Mouse (Mus musculus): ENCODE data around the gene Tmem248. TPM values are rescaled to one million over a fixed set of nuclear protein-coding genes. Genes with fewer than 3 reads are reported as not detected.
"Not testable (repeated sequence)": the region's sequence is repeated elsewhere in the genome, so short reads cannot be mapped to it uniquely, and the experiment has no call there.

Tmem248 gene
- polyA plus RNA-seq, 1 experiment from 2014 or later, result 45.5 TPM

- Histone ChIP-seq H3K27ac (ENCODE audit: low read depth) (no peak overlapping the region), H3K9ac (ENCODE audit: low read length) (no peak overlapping the region), H3K4me2 (ENCODE audit: low read length) (no peak overlapping the region), H3K36me3 (ENCODE audit: control insufficient read depth, insufficient read depth, low read length) (peaks cover 95% of the 10 kb centered on the region), H3K4me1 (replicated peaks; ENCODE audit: control insufficient read depth, insufficient read depth, low read length) (no peaks in the 10 kb centered on the region), H3K9me3 (ENCODE audit: control insufficient read depth, low read length) (no peaks in the 10 kb centered on the region), H3K4me3 (ENCODE audit: low read depth, low read length) (no peak overlapping the region), H3K27me3 (replicated peaks; ENCODE audit: control insufficient read depth, insufficient read depth, low read length) (no peaks in the 10 kb centered on the region)
- DNase-seq (ENCODE audit: low spot score) (no peak), ATAC-seq (replicated peaks; ENCODE audit: low FRiP score, low TSS enrichment, low read depth) (no peak)
- WGBS, result 90% methylated on average over 7 of the region's 7 CpGs
Observed at GRCm38 (mm10) chr5:130239236-130239635, 22.4 kb downstream of the Tmem248 start.

GRCm38 (mm10) chr5:130239856-130240255 is 23.0 kb downstream of the Tmem248 start:
- H3K9ac ChIP-seq (ENCODE audit: low read length), result no peak overlapping the region
- 97% methylated on average over 2 of the region's 2 CpGs for WGBS
- H3K36me3 ChIP-seq (ENCODE audit: control insufficient read depth, insufficient read depth, low read length), result peaks cover 95% of the 10 kb centered on the region
- no peaks in the 10 kb centered on the region for H3K4me1 ChIP-seq (replicated peaks; ENCODE audit: control insufficient read depth, insufficient read depth, low read length)
- no peak overlapping the region for H3K4me2 ChIP-seq (ENCODE audit: low read length)
- no peaks in the 10 kb centered on the region for H3K27me3 ChIP-seq (replicated peaks; ENCODE audit: control insufficient read depth, insufficient read depth, low read length)
- H3K9me3 ChIP-seq (ENCODE audit: control insufficient read depth, low read length), result no peaks in the 10 kb centered on the region
- H3K27ac ChIP-seq (ENCODE audit: low read depth), result no peak overlapping the region
- H3K4me3 ChIP-seq (ENCODE audit: low read depth, low read length), result no peak overlapping the region
- no peak for DNase-seq (ENCODE audit: low spot score)
- no peak for ATAC-seq (replicated peaks; ENCODE audit: low FRiP score, low TSS enrichment, low read depth)

- Histone ChIP-seq H3K9me3 (ENCODE audit: control insufficient read depth, low read length) (no peaks in the 10 kb centered on the region), H3K36me3 (ENCODE audit: control insufficient read depth, insufficient read depth, low read length) (peaks cover 95% of the 10 kb centered on the region), H3K4me1 (replicated peaks; ENCODE audit: control insufficient read depth, insufficient read depth, low read length) (no peaks in the 10 kb centered on the region), H3K9ac (ENCODE audit: low read length) (no peak overlapping the region), H3K4me3 (ENCODE audit: low read depth, low read length) (no peak overlapping the region), H3K27ac (ENCODE audit: low read depth) (no peak overlapping the region), H3K4me2 (ENCODE audit: low read length) (no peak overlapping the region), H3K27me3 (replicated peaks; ENCODE audit: control insufficient read depth, insufficient read depth, low read length) (no peaks in the 10 kb centered on the region)
- 94% methylated on average over 12 of the region's 12 CpGs for WGBS
- ATAC-seq (replicated peaks; ENCODE audit: low FRiP score, low TSS enrichment, low read depth) (no peak), DNase-seq (ENCODE audit: low spot score) (no peak)
Observed at GRCm38 (mm10) chr5:130241426-130241825, 24.5 kb downstream of the Tmem248 start.

GRCm38 (mm10) chr5:130247823-130248222 is 30.9 kb downstream of the Tmem248 start:
- H3K9me3 ChIP-seq (ENCODE audit: control insufficient read depth, low read length), result no peaks in the 10 kb centered on the region
- peaks cover 99% of the 10 kb centered on the region for H3K36me3 ChIP-seq (ENCODE audit: control insufficient read depth, insufficient read depth, low read length)
- no peaks in the 10 kb centered on the region for H3K27me3 ChIP-seq (replicated peaks; ENCODE audit: control insufficient read depth, insufficient read depth, low read length)
- DNase-seq (ENCODE audit: low spot score), result no peak
- no peak overlapping the region for H3K4me2 ChIP-seq (ENCODE audit: low read length)
- H3K27ac ChIP-seq (ENCODE audit: low read depth), result no peak overlapping the region
- WGBS, result 82% methylated on average over 5 of the region's 5 CpGs
- no peaks in the 10 kb centered on the region for H3K4me1 ChIP-seq (replicated peaks; ENCODE audit: control insufficient read depth, insufficient read depth, low read length)
- no peak for ATAC-seq (replicated peaks; ENCODE audit: low FRiP score, low TSS enrichment, low read depth)
- H3K9ac ChIP-seq (ENCODE audit: low read length), result no peak overlapping the region
- H3K4me3 ChIP-seq (ENCODE audit: low read depth, low read length), result no peak overlapping the region

GRCm38 (mm10) chr5:130254164-130255016 is 37.5 kb downstream of the Tmem248 start:
- no peak for DNase-seq (ENCODE audit: low spot score)
- H3K4me2 ChIP-seq (ENCODE audit: low read length), result peak overlapping the region; percentile 56
- 14% methylated on average over 19 of the region's 19 CpGs for WGBS
- peak overlapping the region; percentile 85 for H3K27ac ChIP-seq (ENCODE audit: low read depth)
- peaks cover 8% of the 10 kb centered on the region; the same call in 1 of the 2 replicates for H3K4me1 ChIP-seq (replicated peaks; ENCODE audit: control insufficient read depth, insufficient read depth, low read length)
- H3K9me3 ChIP-seq (ENCODE audit: control insufficient read depth, low read length), result no peaks in the 10 kb centered on the region
- H3K9ac ChIP-seq (ENCODE audit: low read length), result peak overlapping the region; percentile 86
- H3K27me3 ChIP-seq (replicated peaks; ENCODE audit: control insufficient read depth, insufficient read depth, low read length), result no peaks in the 10 kb centered on the region
- no peak; the same call in 1 of the 2 replicates for ATAC-seq (replicated peaks; ENCODE audit: low FRiP score, low TSS enrichment, low read depth)
- peak overlapping the region; percentile 62 for H3K4me3 ChIP-seq (ENCODE audit: low read depth, low read length)
- peaks cover 45% of the 10 kb centered on the region for H3K36me3 ChIP-seq (ENCODE audit: control insufficient read depth, insufficient read depth, low read length)

GRCm38 (mm10) chr5:130255017-130255720 is 38.3 kb downstream of the Tmem248 start, which contains the start of the genes Sbds and Tyw1:
Gene Sbds (minus strand): TSS chr5:130255530.
Gene Tyw1 (plus strand): TSS chr5:130255619.
- no peaks in the 10 kb centered on the region for H3K27me3 ChIP-seq (replicated peaks; ENCODE audit: control insufficient read depth, insufficient read depth, low read length)
- H3K4me2 ChIP-seq (ENCODE audit: low read length), result peak within 1 kb of the TSS; percentile 80
- H3K9me3 ChIP-seq (ENCODE audit: control insufficient read depth, low read length), result no peaks in the 10 kb centered on the region
- under 1% methylated on average over 52 of the region's 52 CpGs for WGBS
- peak within 1 kb of the TSS; percentile 86 for H3K9ac ChIP-seq (ENCODE audit: low read length)
- peaks cover 37% of the 10 kb centered on the region for H3K36me3 ChIP-seq (ENCODE audit: control insufficient read depth, insufficient read depth, low read length)
- peak; percentile 98 for DNase-seq (ENCODE audit: low spot score)
- H3K27ac ChIP-seq (ENCODE audit: low read depth), result peak within 1 kb of the TSS; percentile 85
- ATAC-seq (replicated peaks; ENCODE audit: low FRiP score, low TSS enrichment, low read depth), result peak; percentile 87
- H3K4me3 ChIP-seq (ENCODE audit: low read depth, low read length), result peak within 1 kb of the TSS; percentile 62
- H3K4me1 ChIP-seq (replicated peaks; ENCODE audit: control insufficient read depth, insufficient read depth, low read length), result peaks cover 8% of the 10 kb centered on the region; the same call in 1 of the 2 replicates

GRCm38 (mm10) chr5:130255799-130256525 is 39.1 kb downstream of the Tmem248 start:
- peak; percentile 16 for ATAC-seq (replicated peaks; ENCODE audit: low FRiP score, low TSS enrichment, low read depth)
- Histone ChIP-seq H3K4me2 (ENCODE audit: low read length) (peak overlapping the region; percentile 80), H3K27ac (ENCODE audit: low read depth) (peak overlapping the region; percentile 67), H3K9ac (ENCODE audit: low read length) (peak overlapping the region; percentile 38; the same call in 1 of the 2 replicates), H3K4me3 (ENCODE audit: low read depth, low read length) (peak overlapping the region; percentile 62), H3K36me3 (ENCODE audit: control insufficient read depth, insufficient read depth, low read length) (peaks cover 29% of the 10 kb centered on the region)
- not testable (repeated sequence) for H3K9me3 ChIP-seq (ENCODE audit: control insufficient read depth, low read length); H3K27me3 ChIP-seq (replicated peaks; ENCODE audit: control insufficient read depth, insufficient read depth, low read length); H3K4me1 ChIP-seq (replicated peaks; ENCODE audit: control insufficient read depth, insufficient read depth, low read length); DNase-seq (ENCODE audit: low spot score)
- WGBS, result 24% methylated on average over 20 of the region's 20 CpGs

GRCm38 (mm10) chr5:130256678-130257271 is 39.9 kb downstream of the Tmem248 start:
- no peaks in the 10 kb centered on the region for H3K27me3 ChIP-seq (replicated peaks; ENCODE audit: control insufficient read depth, insufficient read depth, low read length)
- H3K27ac ChIP-seq (ENCODE audit: low read depth), result peak overlapping the region; percentile 67
- peak; percentile 86 for ATAC-seq (replicated peaks; ENCODE audit: low FRiP score, low TSS enrichment, low read depth)
- peak overlapping the region; percentile 80 for H3K4me2 ChIP-seq (ENCODE audit: low read length)
- H3K4me1 ChIP-seq (replicated peaks; ENCODE audit: control insufficient read depth, insufficient read depth, low read length), result peaks cover 8% of the 10 kb centered on the region; the same call in 1 of the 2 replicates
- peaks cover 21% of the 10 kb centered on the region for H3K36me3 ChIP-seq (ENCODE audit: control insufficient read depth, insufficient read depth, low read length)
- no peaks in the 10 kb centered on the region for H3K9me3 ChIP-seq (ENCODE audit: control insufficient read depth, low read length)
- DNase-seq (ENCODE audit: low spot score), result peak; percentile 94
- H3K4me3 ChIP-seq (ENCODE audit: low read depth, low read length), result peak overlapping the region; percentile 50
- under 1% methylated on average over 25 of the region's 25 CpGs for WGBS
- peak overlapping the region; percentile 50 for H3K9ac ChIP-seq (ENCODE audit: low read length)

Measured in intestine, embryonic 14.5 days (tissue).